Mouse (Mus musculus) gastrocnemius, postnatal 10 days (tissue): ENCODE measurements around the gene Klhl21. TPM values are rescaled to one million over a fixed set of nuclear protein-coding genes. Genes with fewer than 3 reads are reported as not detected.
"Not testable (repeated sequence)": the region's sequence is repeated elsewhere in the genome, so short reads cannot be mapped to it uniquely, and the experiment has no call there.

Source experiments
- DNase-seq: peaks from one replicate; pipeline ENCODE4 v3.0.0; 2021; ENCODE audit warnings: mixed read lengths
- total RNA-seq, 2 experiments: library from RNA; stranded (reverse); gene quantifications; 2 replicates each; pipeline ENCODE4 v1.2.3; 2021

Klhl21 gene
- total RNA-seq, 2 experiments from 2014 or later, result 28.9 to 29.3 TPM

DNA sequence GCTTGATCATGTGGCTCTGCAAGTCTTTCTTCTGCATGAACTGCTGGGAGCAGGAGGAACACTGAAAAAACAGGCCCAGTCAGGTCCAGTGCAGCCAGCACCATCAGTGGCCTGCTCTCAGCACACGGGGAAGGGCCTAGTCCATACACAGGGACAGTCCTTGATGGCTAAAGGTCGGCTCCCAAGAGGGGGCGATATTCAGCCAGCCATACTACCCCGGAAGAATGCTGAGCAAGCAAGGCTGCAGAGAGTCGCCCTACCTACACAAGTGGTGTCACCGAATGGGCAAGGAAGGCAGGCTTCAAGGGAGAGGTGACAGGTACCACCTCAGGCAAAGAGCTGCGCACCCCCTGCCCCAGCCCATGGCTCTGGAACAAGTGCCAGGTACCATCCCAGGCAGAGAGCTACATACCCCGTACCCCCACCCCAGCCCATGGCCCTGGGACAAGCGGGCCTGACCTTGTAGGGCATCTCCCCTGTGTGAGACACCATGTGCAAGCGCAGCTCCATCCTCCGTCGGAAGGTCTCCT, 13.0 kb downstream of the Klhl21 start:
- DNase-seq, result no peak

GRCm38 (mm10) chr4:152022506-152022905, 13.9 kb downstream of the Klhl21 start:
- no peak for DNase-seq

DNA sequence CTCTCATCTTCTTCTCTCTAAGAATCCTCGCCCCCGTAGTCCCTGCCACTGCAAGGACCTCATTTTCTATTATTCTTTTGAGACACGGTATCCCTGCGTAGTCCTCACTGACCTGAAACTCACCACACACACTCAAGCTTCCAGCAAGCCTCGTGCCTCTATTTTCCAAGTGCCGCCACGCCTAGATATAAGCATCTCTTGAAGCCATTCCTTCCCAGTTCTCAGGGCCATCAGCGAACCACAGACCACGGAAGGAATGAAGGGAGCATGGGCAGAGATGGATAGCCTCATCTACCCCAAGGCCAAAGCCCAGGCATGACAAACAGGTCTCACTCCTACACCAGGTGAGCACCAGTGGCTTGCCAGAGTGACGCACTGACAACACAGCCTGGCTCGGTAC, 15.9 kb downstream of the Klhl21 start:
- no peak for DNase-seq

- peak; percentile 29 for DNase-seq
Observed at GRCm38 (mm10) chr4:152026751-152027508, 18.3 kb downstream of the Klhl21 start.

GRCm38 (mm10) chr4:152027524-152027923, 18.9 kb downstream of the Klhl21 start, which contains the start of gene Zbtb48:
Gene Zbtb48, minus strand, starts transcription at chr4:152027671.
- DNase-seq, result peak; percentile 91

GRCm38 (mm10) chr4:152028456-152028855, 19.9 kb downstream of the Klhl21 start:
- DNase-seq, result no peak

GRCm38 (mm10) chr4:152029087-152029486, 20.5 kb downstream of the Klhl21 start:
- DNase-seq, result no peak

- no peak for DNase-seq
Observed at GRCm38 (mm10) chr4:152029997-152030396, 21.4 kb downstream of the Klhl21 start.

DNA sequence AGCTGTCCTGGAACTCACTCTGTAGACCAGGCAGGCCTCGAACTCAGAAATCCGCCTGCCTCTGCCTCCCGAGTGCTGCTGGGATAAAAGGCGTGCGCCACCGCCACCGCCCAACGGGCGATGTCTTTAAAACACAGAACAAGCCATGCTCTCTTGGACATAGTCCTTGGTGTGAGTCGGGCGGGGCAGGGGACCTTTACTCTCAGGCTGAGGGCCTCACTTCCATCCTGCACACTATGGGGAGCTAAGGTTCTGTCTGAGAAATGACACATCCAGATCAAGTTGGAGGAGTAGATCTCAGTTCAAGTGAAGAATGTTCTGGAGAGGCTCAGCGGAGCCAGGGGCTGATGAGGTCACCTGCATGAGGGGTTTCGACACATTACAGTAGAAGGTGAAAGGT, 24.3 kb downstream of the Klhl21 start:
- no peak for DNase-seq

DNA sequence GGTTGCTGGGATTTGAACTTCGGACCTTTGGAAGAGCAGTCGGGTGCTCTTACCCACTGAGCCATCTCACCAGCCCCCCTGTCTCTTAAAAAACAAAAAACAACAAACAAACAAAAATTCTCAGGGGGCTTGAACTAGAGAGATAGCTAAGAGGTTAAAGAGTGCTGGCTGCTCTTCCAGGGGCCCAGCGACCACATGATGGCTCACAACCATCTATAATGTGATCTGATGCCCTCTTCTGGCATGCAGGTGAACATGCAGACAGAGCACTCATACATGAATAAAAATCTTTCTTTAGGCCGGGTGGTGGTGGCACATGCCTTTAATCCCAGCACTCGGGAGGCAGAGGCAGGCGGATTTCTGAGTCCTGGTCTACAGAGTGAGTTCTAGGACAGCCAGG, 27.9 kb downstream of the Klhl21 start:
- not testable (repeated sequence) for DNase-seq

GRCm38 (mm10) chr4:152038225-152038984, 29.8 kb downstream of the Klhl21 start, which contains the start of gene Tas1r1:
Gene Tas1r1, minus strand, starts transcription at chr4:152038568.
- DNase-seq, result peak; percentile 36

DNA sequence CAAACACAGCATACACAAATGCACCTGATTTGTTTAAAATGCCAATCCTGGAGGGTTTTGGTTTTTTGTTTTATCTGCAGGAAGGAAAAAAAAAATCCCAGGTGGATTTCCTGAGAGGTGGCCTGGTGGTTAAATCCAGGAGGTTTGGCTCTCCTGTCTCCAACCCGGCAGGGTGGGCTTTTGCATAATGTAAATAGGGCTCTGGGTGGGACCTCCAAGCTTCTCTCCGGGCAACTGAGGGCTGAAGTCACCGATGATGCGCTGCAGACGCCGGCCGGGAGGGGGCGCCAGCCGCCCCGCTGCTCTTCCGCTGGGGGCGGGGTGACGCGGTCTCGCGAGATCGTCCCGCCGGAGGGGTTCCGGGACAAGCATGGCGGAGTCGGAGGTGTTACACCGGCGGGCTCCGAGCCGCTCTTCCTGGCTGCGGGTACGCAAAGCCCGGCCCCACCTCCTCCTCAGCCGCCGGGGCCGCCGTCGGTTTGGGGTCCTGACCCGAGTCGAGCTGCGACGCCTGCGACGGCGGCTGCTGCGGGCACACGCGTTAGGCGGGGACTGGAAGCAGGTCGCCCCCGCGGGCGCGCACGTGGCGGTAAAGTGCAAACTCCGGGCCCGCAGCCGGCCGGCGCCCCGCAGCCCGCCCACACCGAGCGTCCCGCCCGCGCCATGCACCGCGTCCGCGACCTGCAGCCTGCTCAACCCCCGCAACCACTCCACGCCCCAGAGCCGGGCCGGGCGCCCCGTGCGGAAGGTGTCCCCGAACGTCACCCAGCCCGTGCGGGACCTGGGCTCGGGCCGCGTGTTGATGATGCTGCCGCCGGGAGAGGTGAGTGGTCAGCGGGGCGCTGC, 30.6 kb downstream of the Klhl21 start, which contains the start of gene Nol9:
Gene Nol9, plus strand, starts transcription at position 337 of the 846 bp plus-strand sequence.
- peak; percentile 97 for DNase-seq

GRCm38 (mm10) chr4:152039831-152040310, 31.3 kb downstream of the Klhl21 start:
- DNase-seq, result no peak

DNA sequence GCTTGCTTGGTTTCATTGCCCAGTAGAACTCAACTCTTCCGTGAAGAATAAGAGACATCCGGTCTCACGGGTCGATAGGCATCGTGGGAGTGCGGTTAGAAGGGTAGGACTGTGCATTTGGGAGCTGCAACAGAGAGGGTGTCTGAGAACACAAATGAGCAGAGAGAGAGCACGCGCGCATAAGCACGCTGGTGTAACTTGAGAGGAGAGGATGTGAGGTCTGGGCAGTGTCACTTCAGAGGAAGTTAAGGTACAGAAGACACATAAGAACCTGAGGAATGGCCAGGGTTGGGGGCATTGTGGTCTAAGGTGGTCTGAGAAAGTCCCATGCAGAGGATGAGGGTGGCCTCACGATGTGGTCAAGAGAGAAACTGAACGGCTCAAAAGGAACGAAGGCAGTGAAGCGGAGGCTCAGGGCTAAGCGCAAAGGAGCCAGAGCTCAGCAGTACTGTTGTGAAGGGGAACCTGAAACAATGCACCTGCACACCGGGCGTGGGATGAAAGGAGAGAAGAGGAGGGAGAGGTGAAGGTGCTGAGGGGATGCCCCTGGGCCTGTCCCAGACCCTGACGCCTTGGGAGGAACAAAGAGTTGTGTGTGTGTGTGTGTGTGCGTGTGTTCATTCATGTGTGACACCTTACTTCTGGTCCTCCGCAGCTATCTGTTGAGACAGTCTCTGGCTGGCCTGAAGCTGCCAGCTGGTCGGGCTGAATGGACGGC, 33.5 kb downstream of the Klhl21 start:
- DNase-seq, result no peak

- no peak for DNase-seq
Observed at GRCm38 (mm10) chr4:152043171-152043570, 34.6 kb downstream of the Klhl21 start.

DNA sequence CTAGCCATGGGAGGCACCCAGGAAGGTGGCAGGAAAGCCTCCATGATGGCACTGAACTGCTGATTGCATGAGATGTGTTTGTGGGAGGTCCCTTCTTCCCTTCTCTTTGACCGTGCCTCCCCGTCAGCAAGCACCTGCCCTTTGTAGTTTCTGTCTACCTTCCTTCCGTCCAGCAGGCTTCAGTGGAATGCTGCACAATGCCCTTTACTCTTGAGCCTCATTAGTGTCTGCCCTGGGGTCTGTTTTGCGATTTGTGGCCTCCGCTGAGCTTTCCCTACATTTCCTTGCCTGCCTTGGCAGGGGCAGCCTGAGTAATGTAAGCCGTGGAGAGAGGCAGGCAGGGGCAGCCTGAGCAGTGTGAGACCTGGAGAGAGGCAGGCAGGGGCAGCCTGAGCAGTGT, 36.0 kb downstream of the Klhl21 start:
- no peak for DNase-seq

GRCm38 (mm10) chr4:152062390-152063110, 53.9 kb downstream of the Klhl21 start:
- DNase-seq, result no peak

GRCm38 (mm10) chr4:152067280-152067679, 58.7 kb downstream of the Klhl21 start:
- no peak for DNase-seq
